Mouse (Mus musculus) lung, postnatal 0 days (tissue): ENCODE results near the gene Rnf225. TPM values are rescaled to one million over a fixed set of nuclear protein-coding genes. Genes with fewer than 3 reads are reported as not detected.
"Not testable (repeated sequence)": the region's sequence is repeated elsewhere in the genome, so short reads cannot be mapped to it uniquely, and the experiment has no call there.

Experiments
- ATAC-seq: fragments of 200-750 bp; cut with Nextera tagmentation; 2 replicates; pipeline ENCODE4 v1.8.0; 2017; ENCODE audit warnings: moderate library complexity
- DNase-seq: peaks from one replicate; pipeline ENCODE4 v3.0.0-alpha.2; 2016; ENCODE audit warnings: low spot score
- H3K27ac ChIP-seq: fragments of 300-500 bp; sonication (generic); 2 replicates; pipeline ENCODE4 v1.5.1; 2014; ENCODE audit warnings: antibody characterized with exemption, mild to moderate bottlenecking, low read length, mixed read lengths
- H3K27me3 ChIP-seq: fragments of 300-500 bp; sonication (generic); replicated peaks from 2 replicates; pipeline ENCODE4 v1.6.1; 2014; ENCODE audit warnings: low read length, mixed read lengths; ENCODE audit not compliant: insufficient read depth
- H3K36me3 ChIP-seq: fragments of 300-500 bp; sonication (generic); 2 replicates; pipeline ENCODE4 v1.6.1; 2014; ENCODE audit warnings: low read length, mixed read lengths; ENCODE audit not compliant: insufficient read depth
- H3K4me1 ChIP-seq: fragments of 300-500 bp; sonication (generic); 2 replicates; pipeline ENCODE4 v1.6.1; 2014; ENCODE audit warnings: antibody characterized with exemption, low read depth, low read length, mixed read lengths; ENCODE audit not compliant: insufficient read depth
- H3K4me2 ChIP-seq: fragments of 300-500 bp; sonication (generic); replicated peaks from 2 replicates; pipeline ENCODE4 v1.6.1; 2014; ENCODE audit warnings: low read depth, mild to moderate bottlenecking, low read length, moderate library complexity, mixed read lengths
- H3K4me3 ChIP-seq: fragments of 300-500 bp; sonication (generic); 2 replicates; pipeline ENCODE4 v1.5.1; 2014; ENCODE audit warnings: low read depth, low read length
- H3K9ac ChIP-seq: fragments of 300-500 bp; sonication (generic); replicated peaks from 2 replicates; pipeline ENCODE4 v1.6.1; 2014; ENCODE audit warnings: low read depth, mild to moderate bottlenecking
- H3K9me3 ChIP-seq: fragments of 300-500 bp; sonication (generic); 2 replicates; pipeline ENCODE4 v1.6.1; 2016; ENCODE audit warnings: low read length, mixed read lengths
- CTCF ChIP-seq: IDR thresholded peaks from 2 replicates; pipeline ENCODE4 v1.5.1; 2016; ENCODE audit warnings: antibody characterized with exemption, mild to moderate bottlenecking
- EP300 ChIP-seq: IDR thresholded peaks from 2 replicates; pipeline ENCODE4 v1.6.1; 2016; ENCODE audit warnings: antibody characterized with exemption, mild to moderate bottlenecking, control low read depth
- WGBS: fragments of 180-500 bp; shearing (Covaris S2); extraction: QIAGEN DNeasy Blood & Tissue Kit; methylation state at CpG from one replicate; pipeline ENCODE4 v1.1.7; 2014; 5-methylcytosine and 5-hydroxymethylcytosine counted together
- polyA plus RNA-seq: library from polyadenylated mRNA; unstranded; fragments of >200 nt; fragmentation: Nextera tagmentation; extraction: Ambion mirVana; gene quantifications from 2 replicates; pipeline ENCODE4 v1.2.1, GENCODE M21; 2015

The Rnf225 gene
- polyA plus RNA-seq, 1 experiment from 2014 or later = 1.4 TPM

DNA sequence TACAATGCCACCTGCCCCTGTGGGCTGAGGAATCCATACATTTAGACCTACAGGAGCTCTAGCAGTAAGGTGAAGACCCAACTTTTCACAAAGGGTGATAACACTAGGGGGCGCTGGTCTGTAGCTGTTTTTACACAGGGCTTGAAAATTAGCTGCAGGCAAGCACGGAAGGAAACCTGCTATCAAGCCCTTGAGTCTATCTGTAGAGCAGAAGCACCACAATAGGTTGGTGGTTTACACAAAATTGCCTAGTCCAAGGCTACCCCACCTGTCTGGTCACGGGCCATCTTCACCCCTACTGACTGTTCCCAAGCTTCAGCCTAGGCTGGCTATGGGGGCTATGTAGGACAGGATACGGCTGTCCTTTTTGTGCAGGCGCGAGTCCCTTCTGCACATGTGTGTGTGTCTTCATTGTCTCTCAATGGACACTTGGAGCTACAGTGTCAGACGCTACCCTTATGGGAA, 17.7 kb upstream of the Rnf225 start:
- peak; percentile 85 for DNase-seq
- Histone ChIP-seq H3K4me3 (peak overlapping the region; percentile 48), H3K4me2 (peak overlapping the region; percentile 64), H3K27me3 (no peaks in the 10 kb centered on the region), H3K36me3 (peaks cover 5% of the 10 kb centered on the region; the same call in 1 of the 2 replicates), H3K27ac (peak overlapping the region; percentile 93), H3K4me1 (no peaks in the 10 kb centered on the region; the same call in 1 of the 2 replicates), H3K9me3 (no peaks in the 10 kb centered on the region), H3K9ac (no peak overlapping the region)
- peak; percentile 83 for TF ChIP-seq CTCF
- peak; percentile 8; the same call in 1 of the 2 replicates for TF ChIP-seq EP300
- ATAC-seq = peak; percentile 46
- 44% methylated on average over 7 of the region's 7 CpGs for WGBS

DNA sequence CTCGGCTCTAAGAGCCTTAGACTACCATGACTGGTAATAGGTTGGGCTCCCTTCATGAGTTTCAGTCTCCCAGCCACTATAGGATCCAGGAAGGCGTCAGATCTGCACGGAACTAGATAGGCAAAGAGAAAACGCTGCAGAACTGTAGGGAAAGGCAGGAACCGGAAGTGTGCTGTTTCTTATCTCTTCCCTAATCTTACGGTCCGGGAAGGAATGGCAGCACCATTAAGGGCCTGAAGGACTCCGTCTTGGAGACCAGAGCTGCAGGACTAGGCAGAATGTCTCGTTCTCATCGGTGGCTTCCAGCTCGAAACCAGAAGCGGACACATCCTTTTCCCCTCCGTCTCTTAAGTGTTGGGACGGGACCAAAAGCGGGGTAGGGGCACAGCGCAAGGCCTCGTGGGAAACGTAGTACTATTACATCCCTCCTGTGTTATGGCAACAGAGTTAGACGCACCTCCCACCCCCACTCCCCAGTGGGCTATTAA, 17.0 kb upstream of the Rnf225 start:
- ATAC-seq = peak; percentile 88
- TF ChIP-seq CTCF = no peak
- TF ChIP-seq EP300 = no peak
- peak; percentile 87 for DNase-seq
- Histone ChIP-seq H3K9ac (peak overlapping the region; percentile 54), H3K4me1 (no peaks in the 10 kb centered on the region; the same call in 1 of the 2 replicates), H3K27me3 (no peaks in the 10 kb centered on the region), H3K36me3 (peaks cover 5% of the 10 kb centered on the region; the same call in 1 of the 2 replicates), H3K9me3 (no peaks in the 10 kb centered on the region), H3K4me3 (peak overlapping the region; percentile 48), H3K4me2 (peak overlapping the region; percentile 64), H3K27ac (peak overlapping the region; percentile 93)
- WGBS = 8% methylated on average over 19 of the region's 19 CpGs

DNA sequence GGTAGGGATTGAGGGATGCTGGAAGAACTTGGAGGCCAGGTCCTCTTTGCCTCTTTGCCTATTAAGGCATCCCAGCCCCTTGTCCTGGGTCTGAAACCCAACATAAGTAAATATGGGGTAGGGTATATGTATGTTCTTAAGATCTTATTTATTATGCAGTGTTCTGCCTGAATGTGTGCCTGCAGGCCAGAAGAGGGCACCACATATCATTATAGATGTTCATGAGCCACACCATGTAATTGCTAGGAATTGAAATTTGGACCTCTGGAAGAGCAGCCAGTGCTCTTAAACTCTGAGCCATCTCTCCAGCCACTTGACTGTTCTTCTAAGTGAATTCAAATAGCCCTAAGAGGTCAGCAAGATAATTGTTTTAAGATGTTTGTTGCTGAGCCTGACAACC, 13.7 kb upstream of the Rnf225 start:
- H3K27ac ChIP-seq = no peak overlapping the region
- ATAC-seq = no peak
- H3K4me1 ChIP-seq = no peaks in the 10 kb centered on the region; the same call in 1 of the 2 replicates
- no peaks in the 10 kb centered on the region for H3K9me3 ChIP-seq
- H3K4me2 ChIP-seq = no peak overlapping the region
- H3K4me3 ChIP-seq = no peak overlapping the region
- peak; percentile 70 for TF ChIP-seq CTCF
- TF ChIP-seq EP300 = no peak
- no peaks in the 10 kb centered on the region for H3K36me3 ChIP-seq
- H3K27me3 ChIP-seq = no peaks in the 10 kb centered on the region
- peak; percentile 65 for DNase-seq
- H3K9ac ChIP-seq = no peak overlapping the region

DNA sequence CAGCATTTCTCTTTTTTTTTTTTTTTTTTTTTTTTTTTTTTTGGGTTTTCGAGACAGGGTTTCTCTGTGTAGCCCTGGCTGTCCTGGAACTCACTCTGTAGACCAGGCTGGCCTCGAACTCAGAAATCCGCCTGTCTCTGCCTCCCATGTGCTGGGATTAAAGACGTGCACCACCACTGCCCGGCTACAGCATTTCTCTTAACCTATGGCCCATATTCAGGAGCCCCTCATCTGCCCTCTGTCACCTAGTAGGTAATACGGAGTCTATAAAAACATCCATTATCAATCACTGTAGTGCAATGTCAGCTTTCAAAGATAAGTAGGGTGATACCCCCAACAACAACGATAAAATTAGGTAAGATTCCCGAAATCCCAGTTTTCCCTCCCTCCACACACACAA, 6.7 kb upstream of the Rnf225 start:
- H3K27ac ChIP-seq, DNase-seq, ATAC-seq, H3K4me2 ChIP-seq, H3K27me3 ChIP-seq, H3K9ac ChIP-seq, H3K4me3 ChIP-seq, H3K4me1 ChIP-seq, H3K9me3 ChIP-seq: not testable (repeated sequence)
- 83% methylated on average over 7 of the region's 8 CpGs for WGBS
- H3K36me3 ChIP-seq = peaks cover 15% of the 10 kb centered on the region; the same call in 1 of the 2 replicates

DNA sequence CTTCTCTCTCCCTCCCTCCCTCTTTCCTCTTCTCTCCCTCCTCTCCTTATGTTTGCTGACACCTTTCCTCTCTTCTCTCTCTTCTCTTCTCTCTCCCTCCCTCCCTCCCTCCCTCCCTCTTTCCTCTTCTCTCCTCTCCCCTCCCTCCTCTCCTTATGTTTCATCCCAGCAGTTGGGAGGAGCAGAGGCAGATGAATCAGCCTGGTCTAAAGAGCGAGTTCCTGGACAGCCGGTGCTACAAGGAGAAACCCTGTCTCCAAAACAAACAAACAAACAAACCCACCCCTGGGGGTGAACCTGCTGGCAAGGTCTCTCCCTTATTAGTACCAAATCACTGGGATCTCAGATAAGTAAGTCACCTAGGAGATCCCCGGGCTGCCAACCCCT, 5.9 kb upstream of the Rnf225 start:
- Histone ChIP-seq H3K36me3 (peaks cover 22% of the 10 kb centered on the region; the same call in 1 of the 2 replicates), H3K4me3 (peak overlapping the region; percentile 72), H3K9ac (peak overlapping the region; percentile 37), H3K9me3 (no peaks in the 10 kb centered on the region), H3K27me3 (no peaks in the 10 kb centered on the region), H3K27ac (peak overlapping the region; percentile 95), H3K4me2 (peak overlapping the region; percentile 60), H3K4me1 (peaks cover 8% of the 10 kb centered on the region; the same call in 1 of the 2 replicates)
- DNase-seq (peak; percentile 64), ATAC-seq (0 out of 2 replicates have a peak, but pooled peaks have one; percentile 9)
- TF ChIP-seq EP300 (no peak), CTCF (no peak)
- WGBS = 0% methylated on average over 3 of the region's 3 CpGs

DNA sequence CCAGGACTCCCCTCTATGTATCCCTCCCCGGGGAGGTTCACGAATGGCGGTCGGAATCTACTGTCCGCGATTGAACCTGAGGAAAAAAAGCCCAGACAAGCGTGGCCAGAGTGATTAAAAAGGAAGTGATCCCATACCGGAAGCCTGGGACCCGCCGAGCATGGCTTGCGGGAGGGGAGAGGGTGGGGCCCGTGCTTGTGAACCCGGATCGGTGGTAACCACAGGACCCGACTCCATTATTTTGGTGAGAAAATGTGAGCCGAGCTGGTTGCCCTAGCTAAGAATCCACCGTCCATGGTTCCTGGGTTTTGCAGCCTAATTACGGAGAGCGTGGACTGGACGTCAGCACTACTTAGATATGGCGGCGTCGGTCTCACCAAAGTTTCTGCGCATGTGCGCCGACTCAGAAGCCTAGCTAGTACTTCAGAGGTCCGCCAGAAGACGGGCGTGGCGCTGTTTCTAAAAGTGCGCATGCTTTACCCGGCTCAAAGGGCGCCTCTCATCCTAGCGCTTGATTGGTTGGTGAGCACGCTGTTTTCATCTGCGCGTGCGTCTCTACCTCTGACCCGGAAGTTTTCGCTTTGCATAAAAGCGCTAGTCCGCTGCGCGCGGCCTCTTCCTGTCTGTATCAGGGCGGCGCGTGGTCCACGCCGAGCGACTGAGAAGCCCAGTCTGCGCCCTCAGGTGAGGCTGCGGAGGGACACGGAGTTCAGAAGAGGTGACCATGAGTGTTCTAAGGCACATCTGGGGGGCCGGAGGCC, 5.3 kb upstream of the Rnf225 start, which contains the start of gene Rps5:
TSS of gene Rps5 (plus strand) at position 586 of the 761 bp plus-strand sequence.
- peak within 1 kb of the TSS; percentile 95 for H3K27ac ChIP-seq
- H3K9me3 ChIP-seq = no peaks in the 10 kb centered on the region
- WGBS = under 1% methylated on average over 55 of the region's 55 CpGs
- no peaks in the 10 kb centered on the region for H3K27me3 ChIP-seq
- peak; percentile 100 for DNase-seq
- H3K4me3 ChIP-seq = peak within 1 kb of the TSS; percentile 72
- ATAC-seq = peak; percentile 99
- H3K36me3 ChIP-seq = peaks cover 26% of the 10 kb centered on the region; the same call in 1 of the 2 replicates
- peaks cover 8% of the 10 kb centered on the region; the same call in 1 of the 2 replicates for H3K4me1 ChIP-seq
- peak within 1 kb of the TSS; percentile 63 for H3K4me2 ChIP-seq
- peak within 1 kb of the TSS; percentile 88 for H3K9ac ChIP-seq
- peak; percentile 86 for TF ChIP-seq CTCF
- peak; percentile 52 for TF ChIP-seq EP300
